Mouse (Mus musculus) retina, adult 2 months (tissue): ENCODE measurements around the gene Wwtr1.

ENCODE experiments used
- DNase-seq: peaks from one replicate; pipeline ENCODE4 v3.0.0-alpha.2; 2012; ENCODE audit warnings: low read depth, low spot score

Wwtr1 gene

DNA sequence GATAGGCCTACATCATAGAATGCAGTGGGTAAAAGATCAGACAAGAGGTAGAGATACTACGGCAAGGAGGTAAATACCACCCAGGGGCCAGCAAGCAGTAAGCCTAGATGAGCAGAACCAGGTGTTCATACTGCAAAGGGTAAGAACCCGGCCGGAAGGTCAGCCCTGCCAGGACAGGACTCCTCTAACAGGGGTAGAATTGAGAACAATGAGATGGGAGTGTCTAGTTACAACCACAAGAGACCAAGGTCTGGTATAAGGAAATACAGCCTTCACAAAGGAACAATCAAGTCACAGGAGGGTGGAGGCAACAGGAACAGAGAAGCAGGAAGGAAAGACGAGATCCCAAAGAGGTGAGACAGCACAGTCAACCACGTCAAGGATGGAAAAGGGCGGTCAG is 16.9 kb downstream of the Wwtr1 start:
- DNase-seq: no peak

DNA sequence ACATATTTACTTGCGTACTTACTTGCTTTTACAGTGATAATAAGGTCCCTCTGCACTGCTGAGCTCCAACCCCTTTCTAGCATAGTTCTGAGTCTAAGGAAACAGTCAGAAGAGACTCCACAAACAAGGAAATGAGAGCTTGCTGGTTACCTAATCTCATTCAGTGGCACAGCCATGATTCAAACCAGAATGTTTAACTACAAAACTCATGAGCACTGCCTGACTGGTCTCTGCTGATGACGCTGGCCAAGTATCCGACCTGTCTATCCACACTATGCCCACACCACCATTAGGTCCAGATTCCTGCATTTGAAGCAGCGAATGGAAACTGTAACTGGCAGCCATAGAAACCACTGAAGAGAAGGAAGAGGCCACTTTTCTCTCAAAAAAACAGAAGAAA is 18.3 kb downstream of the Wwtr1 start:
- no peak for DNase-seq

DNA sequence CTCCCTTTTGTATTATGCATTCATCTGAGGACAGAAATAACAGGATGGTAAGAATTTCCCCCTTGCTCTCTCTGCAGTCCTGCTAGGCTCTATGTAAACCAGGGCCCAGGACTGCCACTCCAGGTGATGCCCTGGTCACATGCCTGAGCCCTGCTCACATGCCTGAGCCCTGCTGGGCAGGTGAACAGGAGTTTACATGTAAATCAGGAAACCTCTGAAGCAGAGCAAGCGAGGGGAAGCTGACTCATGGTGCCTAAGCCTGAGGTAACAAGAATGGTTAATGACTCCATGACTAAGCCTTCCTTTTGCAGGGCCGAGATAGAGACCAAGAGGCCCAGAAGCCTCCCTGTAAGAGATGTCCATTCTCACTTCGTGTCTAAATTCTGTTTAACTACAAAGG is 20.1 kb downstream of the Wwtr1 start:
- DNase-seq: no peak

DNA sequence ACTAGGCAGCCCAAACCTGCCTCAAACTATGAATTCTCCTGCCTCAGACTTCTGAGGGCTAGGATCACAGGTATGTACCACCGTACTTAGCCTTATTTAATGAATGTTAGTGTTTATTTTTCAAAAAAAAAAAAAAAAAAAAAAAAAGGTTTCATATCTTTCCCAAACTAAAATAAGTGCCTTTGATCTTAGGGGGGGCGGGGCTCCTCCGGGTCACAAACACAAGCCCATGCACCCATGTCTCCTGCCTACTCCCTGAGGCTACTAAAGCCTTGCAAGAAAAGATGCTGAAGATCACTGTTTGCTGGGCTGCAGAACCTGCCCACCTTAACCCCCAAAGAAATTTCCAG is 20.8 kb downstream of the Wwtr1 start:
- no peak for DNase-seq

DNA sequence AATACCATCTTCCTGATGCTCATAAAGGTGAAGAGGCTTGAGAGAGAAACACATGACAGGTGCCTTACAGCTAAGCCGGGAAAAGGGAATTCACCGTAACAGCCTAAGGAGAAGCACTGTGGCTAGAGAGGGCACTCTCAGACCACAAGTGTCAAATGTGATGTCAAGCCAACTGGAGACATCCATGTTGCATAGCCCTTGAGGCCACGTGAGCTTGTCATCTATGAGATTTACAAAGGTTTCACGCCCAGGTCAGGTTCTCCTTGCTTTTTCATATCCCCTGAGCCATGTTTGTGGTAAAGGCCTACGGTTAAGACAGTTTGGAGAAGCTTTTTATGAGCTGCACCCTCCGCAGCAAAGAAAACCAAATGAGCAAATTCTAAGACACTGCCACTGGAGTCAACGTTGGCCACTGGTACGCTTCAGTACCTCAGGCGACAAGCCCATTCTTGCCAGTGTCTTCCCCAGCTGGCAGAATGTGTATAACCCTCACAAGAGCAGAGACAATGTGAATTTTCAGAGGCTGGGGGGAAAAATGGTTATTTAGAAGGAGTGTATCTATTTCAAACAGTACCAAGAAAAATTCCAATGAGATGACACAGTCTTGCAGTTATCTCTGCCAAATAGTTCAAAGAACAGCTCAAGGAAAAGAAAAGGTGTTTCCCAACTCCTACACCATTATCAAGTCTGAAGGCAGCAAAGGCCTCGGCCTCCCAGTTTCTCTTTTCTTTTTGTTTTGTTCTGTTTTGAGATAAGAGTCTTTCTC is 21.4 kb downstream of the Wwtr1 start:
- no peak for DNase-seq

DNA sequence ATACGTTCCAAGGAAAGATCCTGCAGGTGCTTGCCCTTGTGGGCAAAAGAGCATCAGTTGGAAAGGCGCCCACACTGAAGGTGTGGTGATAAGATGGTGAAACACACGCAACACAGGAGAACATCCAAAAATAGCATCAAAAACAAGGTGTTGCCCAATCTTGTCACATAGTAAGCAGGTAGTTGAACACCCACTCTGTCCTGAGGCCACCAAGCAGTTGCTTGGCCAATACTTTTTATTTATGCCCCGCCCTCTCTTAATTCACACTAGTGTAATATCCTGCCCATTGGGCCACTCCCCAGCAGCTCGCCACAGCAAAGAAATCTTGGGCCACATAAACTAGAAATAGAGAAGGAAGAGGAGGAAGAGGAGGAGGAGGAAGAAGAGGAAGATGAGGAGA is 22.6 kb downstream of the Wwtr1 start:
- DNase-seq: no peak

DNA sequence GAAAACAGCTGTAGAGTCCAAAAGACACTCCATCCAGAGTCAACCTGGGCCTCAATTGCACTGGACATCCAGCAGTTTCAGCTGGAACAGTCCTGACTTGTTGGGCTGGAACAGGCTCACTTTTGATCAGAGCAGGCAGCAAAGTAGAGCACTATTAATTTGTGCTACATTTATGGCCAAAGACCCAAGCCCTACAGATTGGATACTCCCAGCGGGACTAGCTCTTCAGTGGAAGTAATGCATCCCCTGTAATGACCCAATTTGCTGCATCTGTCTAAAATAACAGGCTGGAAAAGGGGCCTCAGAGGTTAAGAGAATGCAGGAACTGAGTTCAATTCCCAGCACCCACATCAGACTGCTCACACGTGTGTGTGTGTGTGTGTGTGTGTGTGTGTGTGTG is 24.5 kb downstream of the Wwtr1 start:
- DNase-seq: no peak

DNA sequence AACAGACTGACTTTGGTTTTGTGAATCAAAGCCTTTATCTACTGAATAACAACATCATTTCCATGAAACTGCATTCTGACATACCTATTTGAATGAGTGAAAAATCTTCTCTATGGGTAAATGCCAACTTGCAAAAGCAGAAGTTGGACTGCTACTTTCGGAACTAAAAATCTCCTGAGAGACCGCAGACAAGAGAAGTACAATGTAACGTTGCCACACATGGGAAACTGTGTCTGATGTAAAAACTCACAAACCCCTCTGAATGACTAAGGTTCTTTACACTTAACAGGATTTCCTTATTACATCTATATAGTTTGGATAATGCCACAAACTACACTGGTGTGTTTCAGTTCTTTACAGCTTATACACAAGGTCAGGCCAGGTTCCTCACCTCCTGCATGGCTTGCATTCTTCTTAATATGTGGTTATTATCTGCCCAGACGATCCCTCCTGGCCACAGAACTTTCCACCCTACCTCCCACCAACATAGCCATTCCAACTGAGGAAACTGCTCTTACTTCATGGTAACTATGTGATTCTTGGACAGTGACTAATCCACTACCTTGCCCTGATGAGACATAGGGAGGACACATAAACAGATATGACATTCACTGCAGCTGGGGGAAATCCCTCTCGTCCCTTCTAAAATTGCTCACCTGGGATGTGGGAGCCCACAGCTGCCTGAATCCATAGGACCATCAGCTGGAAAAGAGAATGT is 25.1 kb downstream of the Wwtr1 start:
- DNase-seq: no peak

DNA sequence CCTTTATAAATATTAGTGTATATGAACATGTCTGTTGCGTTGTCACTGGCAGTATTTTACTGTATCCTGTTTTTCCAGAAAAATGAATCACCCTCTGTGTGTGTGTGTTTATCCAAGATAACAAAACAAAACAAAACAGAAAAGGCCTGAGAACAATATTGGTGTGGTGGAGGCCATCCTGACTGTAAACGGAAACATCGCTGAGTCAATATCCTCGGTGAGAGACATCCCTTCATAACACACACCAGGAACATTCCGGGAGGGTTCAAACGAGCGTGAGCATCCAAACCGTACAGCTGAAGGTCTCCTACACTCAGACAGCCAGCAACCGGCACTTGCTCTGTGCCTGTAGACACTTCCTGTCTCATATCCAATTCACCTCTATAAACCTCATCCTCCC is 31.6 kb downstream of the Wwtr1 start:
- DNase-seq: no peak

DNA sequence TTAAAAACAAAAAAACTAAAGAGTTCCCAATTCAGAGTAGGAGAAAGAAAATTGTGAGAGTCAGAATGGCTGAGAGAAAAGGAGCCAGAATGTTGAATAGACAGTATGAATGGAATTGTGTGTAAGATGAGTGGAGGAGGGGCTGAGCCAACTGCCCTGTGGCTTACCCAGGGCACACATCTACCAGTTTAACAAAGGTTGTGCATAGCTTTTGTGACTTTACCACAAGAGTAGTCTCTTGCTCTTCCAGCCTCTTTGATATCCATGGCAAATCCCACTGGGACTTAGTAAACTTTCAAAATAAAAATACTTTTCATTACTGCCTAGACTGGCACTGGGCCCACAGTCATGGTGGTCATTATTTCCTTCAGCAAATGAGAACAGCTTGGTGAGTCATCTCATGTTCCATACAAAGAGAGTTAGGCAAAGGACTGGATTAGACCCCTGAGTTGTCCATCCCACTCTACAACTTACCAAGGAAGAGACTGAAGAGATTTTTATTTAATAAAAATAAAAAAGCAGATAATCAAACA is 32.8 kb downstream of the Wwtr1 start:
- no peak for DNase-seq

DNA sequence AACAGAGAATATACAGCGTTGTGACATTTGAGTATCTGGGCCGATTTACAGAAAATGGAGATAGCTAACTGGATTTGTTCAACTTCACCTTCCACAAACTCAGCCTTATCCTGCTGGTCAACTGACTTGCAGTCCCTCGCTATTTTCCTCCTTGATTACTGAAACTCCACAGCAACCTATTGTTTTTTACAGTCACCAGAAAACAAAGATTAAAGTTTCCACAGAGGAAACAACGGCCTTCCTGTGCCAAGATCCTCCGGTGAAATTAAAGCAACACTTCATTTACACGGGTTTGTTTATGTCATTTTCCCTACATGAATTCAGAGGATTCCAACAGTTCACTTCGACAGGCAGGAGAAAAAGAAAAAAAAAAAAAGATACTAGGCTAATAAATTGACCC is 34.5 kb downstream of the Wwtr1 start:
- no peak for DNase-seq

DNA sequence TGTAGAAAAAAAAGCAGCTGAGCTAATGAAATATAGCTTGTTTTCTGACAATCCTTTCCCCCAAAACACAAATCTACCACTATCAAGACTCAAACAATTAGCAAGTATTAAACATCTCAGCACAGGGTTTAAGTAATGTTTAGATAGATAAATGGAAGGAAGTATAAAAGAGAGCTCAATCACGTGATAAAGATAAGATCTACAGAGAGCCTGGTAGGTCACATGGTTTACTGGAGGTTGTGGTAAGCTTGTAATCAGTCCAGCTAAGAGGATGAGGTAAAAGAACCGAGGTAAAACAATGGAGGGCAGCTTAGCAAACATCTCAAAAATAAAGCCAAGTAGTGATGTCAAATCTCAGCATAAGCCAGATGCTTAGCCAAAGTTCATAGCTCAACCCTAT is 35.2 kb downstream of the Wwtr1 start:
- peak; percentile 8 for DNase-seq

DNA sequence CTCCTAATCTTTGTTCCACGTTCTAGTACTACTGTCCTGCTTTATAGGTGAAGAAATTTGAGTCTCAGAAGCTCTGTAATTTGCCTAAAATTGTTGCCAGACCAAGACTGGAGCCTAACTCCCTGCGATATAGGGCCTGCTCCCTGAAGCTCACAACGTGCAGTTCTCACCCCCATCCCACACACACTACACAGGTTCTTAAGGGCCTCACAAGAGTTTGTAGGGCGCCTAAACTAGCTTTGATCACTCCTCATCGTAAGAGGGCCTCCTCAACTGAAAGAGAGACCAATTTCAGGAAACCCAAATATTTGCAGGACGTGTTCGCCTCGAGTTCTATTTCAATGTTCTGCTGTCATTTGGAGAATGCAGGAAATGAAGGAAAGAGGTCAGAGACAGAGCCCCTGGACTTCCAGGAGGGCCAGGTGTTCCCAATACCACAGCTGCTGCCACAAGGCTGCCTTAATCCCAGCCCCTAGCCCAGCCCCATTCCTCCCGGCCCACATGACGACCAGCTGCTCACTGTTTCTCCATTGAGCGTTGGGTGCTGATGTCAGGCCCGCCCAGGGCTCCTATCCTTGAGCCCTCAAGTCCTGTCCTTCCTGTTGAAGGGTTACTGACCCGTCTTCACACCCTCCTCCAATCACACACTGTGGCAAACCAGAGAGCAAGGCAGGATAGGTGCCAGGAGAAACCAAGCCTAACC is 40.1 kb downstream of the Wwtr1 start:
- no peak for DNase-seq

DNA sequence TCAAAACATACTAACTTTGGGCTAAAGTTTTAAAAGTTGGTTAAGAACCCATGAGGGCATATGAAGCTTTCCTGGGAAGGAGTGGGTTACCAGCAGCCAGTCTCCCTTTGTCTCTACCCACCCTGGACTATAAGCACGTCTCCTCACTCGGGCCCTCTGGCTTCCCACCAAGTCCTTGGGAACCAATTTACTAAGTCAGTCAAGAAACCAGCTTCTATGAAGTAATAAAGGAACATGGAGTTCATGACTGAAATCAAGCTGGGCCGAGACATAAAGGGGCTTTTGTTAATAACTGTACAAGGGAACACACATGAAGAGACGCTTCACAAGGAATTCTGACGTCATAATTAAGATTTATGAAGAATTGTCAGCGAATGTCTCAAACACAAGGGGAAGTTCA is 41.3 kb downstream of the Wwtr1 start:
- no peak for DNase-seq

DNA sequence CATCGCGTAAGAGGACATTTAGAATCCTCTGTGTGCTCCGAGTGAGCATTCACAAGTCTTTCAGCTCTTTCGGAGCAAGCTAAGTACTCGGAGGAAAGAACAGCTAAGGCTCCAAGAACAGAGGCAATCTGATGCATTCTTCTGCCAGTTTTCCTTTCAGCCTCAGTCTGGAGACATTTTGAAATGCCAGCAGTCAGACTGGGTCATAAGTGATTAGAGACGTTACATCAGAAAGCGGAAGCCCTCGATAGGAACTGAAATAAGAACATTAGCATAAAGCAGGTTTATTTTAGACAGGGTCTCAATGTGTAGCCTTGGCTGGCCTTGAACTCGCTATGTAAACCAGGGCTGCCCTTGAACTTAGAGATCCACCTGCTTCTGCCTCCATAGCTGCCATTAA is 41.8 kb downstream of the Wwtr1 start:
- no peak for DNase-seq

DNA sequence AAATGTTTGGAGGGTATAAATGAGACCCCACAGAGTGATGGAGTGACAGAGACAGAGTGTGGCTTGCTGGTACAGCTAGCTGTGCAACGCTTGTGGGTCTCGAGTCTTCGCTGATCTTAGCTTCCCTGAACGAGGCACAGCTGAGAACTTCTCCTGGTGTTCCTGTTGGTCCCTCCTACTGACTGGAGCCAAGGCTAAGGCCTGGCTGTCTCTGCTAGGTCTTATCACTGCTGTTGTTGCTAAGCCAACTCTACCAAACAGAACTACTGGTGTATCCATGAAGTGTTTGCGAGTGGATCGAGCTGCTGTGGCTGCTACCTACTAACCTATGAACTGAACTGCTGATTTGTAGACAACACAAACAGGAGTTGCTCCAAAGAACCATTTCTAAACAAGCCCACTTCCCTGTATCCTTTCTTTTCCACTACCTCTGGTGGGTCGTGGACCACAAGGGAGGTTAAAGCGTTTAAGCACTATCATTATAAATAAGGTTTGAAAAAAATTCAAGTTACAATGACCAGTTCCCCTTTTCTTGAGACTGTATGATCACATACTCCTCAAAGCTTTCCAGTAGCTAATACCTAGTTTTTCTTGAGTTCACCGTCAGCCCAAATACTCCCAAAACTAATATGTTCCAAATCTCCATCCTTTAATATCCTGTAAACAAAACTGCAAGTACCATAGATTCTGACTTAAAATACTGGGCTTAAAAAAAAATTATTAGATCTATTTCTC is 42.6 kb downstream of the Wwtr1 start:
- DNase-seq: no peak

DNA sequence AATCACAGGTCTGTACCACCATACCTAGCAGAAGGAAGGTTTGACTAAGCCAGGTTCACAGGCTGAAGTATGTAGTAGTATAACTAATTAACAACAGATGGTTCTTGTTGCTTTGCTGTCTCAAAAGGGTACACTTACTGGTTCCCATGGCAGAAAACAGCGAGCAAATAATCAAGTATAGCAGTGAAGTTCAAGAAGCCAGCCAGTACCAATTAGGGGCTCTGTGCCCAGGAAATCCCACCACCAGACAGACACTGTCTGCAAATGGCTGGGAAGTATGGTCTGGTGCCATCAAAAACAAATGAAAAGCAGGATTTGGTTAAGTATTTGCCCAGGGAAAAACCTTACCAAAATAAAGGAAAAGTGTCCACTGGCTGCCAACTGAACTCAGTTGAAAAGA is 44.9 kb downstream of the Wwtr1 start:
- no peak for DNase-seq

DNA sequence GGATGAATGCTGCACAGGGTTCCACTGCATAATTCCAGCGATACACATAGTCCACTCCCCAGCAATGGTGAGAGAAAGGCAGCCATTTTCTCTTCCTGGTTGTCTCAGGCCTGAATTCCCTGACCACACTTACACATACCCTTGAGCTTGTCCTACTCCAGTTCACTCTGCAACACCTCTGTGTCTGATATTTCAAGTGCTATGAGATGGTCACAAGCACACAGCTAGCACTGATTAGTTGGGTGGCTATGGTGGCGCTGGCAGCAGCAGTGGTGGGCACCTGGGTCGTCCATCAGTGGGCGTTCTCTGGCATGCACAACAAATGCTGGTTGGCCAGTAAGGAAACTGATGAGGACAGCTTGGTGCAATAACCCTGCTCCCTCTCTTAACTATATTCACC is 45.5 kb downstream of the Wwtr1 start:
- no peak for DNase-seq

DNA sequence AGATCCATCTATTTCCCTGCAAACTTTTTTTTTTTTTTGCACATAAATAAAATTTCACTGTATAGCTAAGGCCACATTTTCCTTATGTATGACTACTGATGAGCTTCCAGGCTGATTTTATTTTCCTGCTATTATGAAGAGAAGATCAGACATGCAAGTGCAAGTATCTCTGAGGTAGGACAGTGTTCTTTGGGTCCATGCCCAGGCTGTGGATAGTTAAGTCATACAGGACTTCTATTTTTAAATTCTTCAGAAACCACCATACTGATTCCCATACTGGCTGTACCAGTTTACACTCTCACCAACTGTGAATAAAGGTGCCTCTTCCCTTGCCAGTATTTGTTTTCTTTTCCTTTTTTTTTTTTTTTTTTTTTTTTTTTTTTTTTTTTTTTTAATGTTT is 48.6 kb downstream of the Wwtr1 start:
- no peak for DNase-seq

DNA sequence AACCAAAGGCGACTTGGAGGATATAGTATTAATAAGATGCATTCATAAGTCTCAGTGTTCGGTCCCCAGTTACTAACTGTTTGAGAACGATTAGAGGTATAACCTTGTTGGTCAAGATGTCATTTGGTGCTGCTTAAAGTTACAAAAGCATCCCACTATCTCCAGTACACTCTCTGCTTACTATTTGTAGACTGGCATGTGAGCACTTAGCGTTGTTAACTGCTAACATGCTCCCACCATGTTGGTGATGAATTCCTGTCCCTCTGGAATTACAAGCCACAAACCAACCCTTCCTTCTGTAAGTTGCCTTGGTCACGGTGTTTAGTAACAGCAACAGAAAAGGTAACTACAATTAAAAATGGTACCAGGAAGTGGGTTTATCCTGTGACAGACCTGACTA is 52.6 kb downstream of the Wwtr1 start:
- DNase-seq: no peak

DNA sequence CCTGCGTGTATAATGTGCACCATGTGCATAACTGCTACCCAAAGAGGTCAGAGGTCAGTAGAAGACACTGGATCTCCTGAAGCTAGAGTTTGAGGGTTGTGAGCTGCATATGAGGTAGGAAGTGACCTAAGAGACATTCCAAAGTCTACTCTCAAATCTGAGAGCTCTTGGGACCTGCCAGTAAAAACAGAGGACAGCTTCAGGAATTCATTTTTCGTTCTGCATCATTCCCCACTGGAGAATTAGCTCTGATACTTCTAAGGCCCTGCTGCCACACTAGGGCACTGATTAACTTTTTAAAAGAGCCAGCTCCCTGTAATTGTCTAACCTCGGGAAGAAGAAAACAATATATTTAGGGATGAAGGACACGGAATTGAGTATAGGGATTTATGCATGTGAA is 53.8 kb downstream of the Wwtr1 start:
- DNase-seq: no peak

DNA sequence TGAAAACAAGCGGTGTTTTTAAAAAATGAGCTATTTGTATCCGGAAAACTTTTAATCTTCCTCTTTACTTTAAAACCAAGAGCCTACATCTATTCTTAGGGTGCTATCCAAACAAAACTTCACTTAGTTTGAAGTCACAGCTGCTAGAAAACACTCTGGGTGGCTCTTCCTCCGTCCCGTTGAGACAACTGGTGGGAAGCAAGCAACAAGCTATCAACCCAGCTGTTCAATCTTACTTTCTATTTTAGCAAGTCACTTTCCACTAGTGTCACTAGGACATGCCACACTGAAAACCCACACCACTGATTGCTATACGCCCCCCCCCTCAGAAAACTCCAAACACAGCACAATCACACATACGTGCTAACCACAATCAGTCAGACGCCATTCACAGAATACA is 55.7 kb downstream of the Wwtr1 start:
- DNase-seq: no peak
